Mouse (Mus musculus) adrenal gland, postnatal 36 days (tissue): Measurements from ENCODE around the gene Klk1b9. TPM values are rescaled to one million over a fixed set of nuclear protein-coding genes. Genes with fewer than 3 reads are reported as not detected.
"Not testable (repeated sequence)": the region's sequence is repeated elsewhere in the genome, so short reads cannot be mapped to it uniquely, and the experiment has no call there.

ENCODE experiments used
- DNase-seq, 2 experiments: peaks; one replicate each; pipeline ENCODE4 v3.0.0; 2021; ENCODE audit warnings: mixed read lengths in 1 of 2
- long read RNA-seq, 2 experiments: library from polyadenylated mRNA; stranded (forward); transcript quantifications; one replicate each; pipeline ENCODE4 v2.0.0; 2021; ENCODE audit warnings: borderline sequencing depth in 2 of 2
- total RNA-seq, 2 experiments: library from RNA; stranded (reverse); gene quantifications; 2 replicates each; pipeline ENCODE4 v1.2.3; 2021

Gene Klk1b9
- total RNA-seq: not detected
- long read RNA-seq, experiment 1: 0 reads
- long read RNA-seq, experiment 2: 0 reads

- DNase-seq: not testable (repeated sequence)
Observed at GRCm38 (mm10) chr7:43975761-43976160, at the start of gene Klk1b9. TSS of gene Klk1b9 (plus strand) at chr7:43976061.

- peak; percentile 18 to 29 for DNase-seq
Observed at GRCm38 (mm10) chr7:43928521-43928920, 47.3 kb upstream of the Klk1b9 start.

GRCm38 (mm10) chr7:43932337-43932736 is 43.5 kb upstream of the Klk1b9 start:
- DNase-seq: no peak

DNA sequence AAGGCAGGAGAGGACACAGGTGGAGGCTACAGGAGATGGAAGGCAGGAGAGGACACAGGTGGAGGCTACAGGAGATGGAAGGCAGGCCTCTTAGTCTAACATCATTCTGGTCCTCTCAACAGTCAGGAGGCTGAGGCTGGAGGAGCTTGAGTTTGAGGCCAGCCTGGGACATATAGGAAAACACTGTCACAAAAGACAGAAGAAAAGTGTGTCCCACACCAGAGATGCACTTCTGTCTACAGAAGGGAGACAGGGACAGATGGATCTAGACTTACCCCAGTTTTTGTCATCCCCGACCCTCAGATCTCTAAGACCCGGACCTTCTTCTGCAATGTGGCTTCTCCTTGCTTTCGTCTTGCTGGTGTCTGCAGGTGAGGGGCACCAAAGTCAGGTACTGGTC is 42.4 kb upstream of the Klk1b9 start, which contains the start of gene Klk15:
Gene Klk15 (plus strand): TSS at position 301 of the 400 bp plus-strand sequence.
- DNase-seq: no peak

DNA sequence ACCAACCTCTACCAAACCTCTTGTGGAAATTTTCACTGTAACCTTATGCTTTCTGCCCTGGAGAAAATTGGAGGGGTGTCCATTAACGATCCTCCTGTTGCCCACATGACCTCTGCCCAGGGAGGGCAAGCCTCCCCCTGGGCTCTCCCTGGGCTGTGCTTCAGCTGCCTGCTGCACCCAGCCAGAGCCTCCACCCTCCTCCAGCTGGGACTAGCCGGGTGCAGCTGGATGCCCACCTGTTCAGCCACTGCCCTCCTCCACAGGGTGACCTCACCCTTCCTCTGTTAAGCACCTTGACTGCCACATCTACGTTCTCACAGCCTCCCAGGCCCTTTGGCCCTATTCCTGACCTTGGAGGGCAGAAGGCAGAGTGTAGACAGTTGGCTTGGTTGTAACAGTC is 41.1 kb upstream of the Klk1b9 start:
- no peak for DNase-seq

DNA sequence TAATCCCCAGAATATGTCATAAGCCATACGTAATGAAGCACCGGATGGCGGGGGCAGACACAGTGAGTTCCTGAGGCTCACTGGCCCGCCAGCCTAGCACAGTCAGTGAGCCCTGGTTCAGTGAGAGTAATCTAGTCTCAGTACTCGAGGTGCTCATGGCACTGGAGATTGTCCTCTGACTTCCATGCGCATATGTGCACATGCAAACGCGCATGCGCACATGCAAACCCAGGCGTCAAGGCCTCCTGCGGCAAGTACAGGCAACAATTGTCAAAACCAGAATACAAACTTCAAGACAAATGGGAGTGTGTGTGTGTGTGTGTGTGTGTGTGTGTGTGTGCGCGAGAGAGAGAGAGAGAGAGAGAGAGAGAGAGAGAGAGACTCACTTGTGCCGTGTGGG is 39.3 kb upstream of the Klk1b9 start:
- no peak for DNase-seq

DNA sequence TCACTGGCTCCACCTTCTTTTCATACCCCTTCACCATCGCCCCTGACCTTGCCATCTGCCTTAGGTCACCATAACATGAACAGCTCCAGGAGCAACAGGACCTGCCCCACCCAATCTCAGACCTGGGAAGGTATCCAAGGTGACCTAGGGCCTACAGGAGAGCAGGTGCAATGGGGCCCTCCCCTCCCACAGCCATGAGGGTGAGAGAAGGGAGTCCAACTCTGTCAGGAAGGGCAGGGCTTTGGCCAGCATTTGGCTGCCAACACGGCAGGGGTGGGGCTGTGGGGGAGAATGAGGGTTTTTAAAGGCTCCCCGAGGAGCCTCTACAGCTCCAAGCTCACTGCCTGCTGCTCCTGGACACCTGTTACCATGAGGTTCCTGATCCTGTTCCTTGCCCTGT is 33.6 kb upstream of the Klk1b9 start:
- not testable (repeated sequence) for DNase-seq

GRCm38 (mm10) chr7:43944727-43945264 is 31.1 kb upstream of the Klk1b9 start:
- no peak for DNase-seq

DNA sequence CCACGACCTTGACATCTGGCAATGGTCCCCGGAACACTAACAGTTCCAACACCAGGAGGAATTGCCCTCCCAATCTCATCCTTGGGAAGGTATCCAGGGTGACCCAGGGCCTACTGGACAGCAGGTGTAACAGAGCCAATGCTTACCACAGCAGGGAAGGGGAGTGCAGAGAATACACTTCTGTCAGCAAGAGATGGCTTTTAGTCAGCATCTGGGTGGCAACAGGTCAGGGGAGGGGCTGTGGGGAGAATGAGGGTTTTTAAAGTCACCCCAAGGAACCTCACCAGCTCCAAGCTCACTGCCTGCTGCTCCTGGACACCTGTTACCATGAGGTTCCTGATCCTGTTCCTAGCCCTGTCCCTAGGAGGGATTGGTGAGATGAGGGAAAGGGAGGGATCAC is 25.5 kb upstream of the Klk1b9 start, which contains the start of gene Klk1b8:
Gene Klk1b8 (plus strand): TSS at position 301 of the 400 bp plus-strand sequence.
- no peak for DNase-seq

- DNase-seq: no peak
Observed at GRCm38 (mm10) chr7:43952703-43953102, 23.2 kb upstream of the Klk1b9 start.

GRCm38 (mm10) chr7:43966451-43966850 is 9.4 kb upstream of the Klk1b9 start, which contains the start of gene Klk1b1:
TSS of gene Klk1b1 (plus strand) at chr7:43966751.
- DNase-seq: no peak

DNA sequence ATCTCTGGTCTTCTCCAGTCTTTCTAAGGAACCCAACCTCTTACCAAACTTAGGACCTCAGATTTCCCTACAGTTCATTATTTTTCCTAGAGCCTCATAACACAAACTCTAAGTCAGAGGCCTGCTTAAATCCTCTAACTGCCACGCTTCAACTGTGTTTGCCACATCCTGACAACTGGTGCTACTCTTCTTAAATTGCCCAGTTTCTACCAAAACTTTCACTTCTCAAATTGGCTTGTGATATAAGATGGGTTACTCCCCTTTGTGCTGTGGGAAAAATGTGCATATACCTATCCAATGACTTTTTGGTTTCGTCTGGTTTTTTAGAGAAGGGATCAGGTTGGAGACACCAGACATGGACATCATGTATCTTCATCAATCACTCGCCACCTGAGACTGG is 8.8 kb upstream of the Klk1b9 start:
- no peak for DNase-seq

- DNase-seq: no peak
Observed at GRCm38 (mm10) chr7:43967612-43968011, 8.2 kb upstream of the Klk1b9 start.

- DNase-seq: no peak
Observed at GRCm38 (mm10) chr7:43985657-43986056, 9.8 kb downstream of the Klk1b9 start.

- DNase-seq: not testable (repeated sequence)
Observed at GRCm38 (mm10) chr7:43994821-43995220, 19.0 kb downstream of the Klk1b9 start.

DNA sequence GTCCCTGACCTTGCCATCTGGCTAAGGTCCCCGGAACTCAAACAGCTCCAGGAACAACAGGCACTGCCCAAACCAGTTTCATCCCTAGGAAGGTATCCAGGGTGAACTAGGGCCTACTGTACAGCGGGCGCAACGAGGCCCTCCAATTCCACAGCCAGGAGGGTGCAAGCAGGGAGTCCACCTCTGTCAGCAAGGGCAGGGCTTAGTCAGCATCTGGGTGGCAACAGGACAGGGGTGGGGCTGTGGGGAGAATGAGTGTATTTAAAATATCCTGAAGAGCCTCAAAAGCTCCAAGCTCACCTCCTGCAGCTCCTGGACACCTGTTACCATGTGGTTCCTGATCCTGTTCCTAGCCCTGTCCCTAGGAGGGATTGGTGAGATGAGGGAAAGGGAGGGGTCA is 19.7 kb downstream of the Klk1b9 start, which contains the start of gene Klk1b11:
Gene Klk1b11 (plus strand): TSS at position 301 of the 400 bp plus-strand sequence.
- DNase-seq: not testable (repeated sequence)

DNA sequence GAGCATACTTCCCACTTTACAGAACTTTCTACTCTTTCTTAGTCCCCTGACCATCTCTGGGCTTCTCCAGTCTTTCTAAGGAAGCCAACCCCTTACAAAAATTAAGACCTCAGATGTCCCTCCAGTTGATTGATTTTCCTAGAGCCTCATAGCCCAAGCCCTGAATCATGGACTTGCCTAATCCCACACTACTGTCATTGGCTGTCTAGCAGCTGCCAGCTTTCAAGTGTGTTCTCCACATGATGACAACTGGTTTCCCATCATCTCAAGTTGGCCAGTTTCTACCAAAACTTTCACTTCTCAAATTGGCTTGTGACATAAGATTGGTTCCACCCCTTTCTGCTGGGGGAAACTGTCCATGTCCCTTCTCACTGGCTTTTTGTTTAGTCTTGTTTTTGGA is 29.0 kb downstream of the Klk1b9 start:
- no peak for DNase-seq

- not testable (repeated sequence) for DNase-seq
Observed at GRCm38 (mm10) chr7:44011868-44012267, 36.0 kb downstream of the Klk1b9 start, which contains the start of gene Klk1b26. TSS of gene Klk1b26 (plus strand) at chr7:44012168.

- not testable (repeated sequence) for DNase-seq
Observed at GRCm38 (mm10) chr7:44014666-44015065, 38.8 kb downstream of the Klk1b9 start.

- DNase-seq: no peak
Observed at GRCm38 (mm10) chr7:44015071-44015470, 39.2 kb downstream of the Klk1b9 start.
